Mouse (Mus musculus): ENCODE data around the gene Asphd2.

Gene Asphd2

DNA sequence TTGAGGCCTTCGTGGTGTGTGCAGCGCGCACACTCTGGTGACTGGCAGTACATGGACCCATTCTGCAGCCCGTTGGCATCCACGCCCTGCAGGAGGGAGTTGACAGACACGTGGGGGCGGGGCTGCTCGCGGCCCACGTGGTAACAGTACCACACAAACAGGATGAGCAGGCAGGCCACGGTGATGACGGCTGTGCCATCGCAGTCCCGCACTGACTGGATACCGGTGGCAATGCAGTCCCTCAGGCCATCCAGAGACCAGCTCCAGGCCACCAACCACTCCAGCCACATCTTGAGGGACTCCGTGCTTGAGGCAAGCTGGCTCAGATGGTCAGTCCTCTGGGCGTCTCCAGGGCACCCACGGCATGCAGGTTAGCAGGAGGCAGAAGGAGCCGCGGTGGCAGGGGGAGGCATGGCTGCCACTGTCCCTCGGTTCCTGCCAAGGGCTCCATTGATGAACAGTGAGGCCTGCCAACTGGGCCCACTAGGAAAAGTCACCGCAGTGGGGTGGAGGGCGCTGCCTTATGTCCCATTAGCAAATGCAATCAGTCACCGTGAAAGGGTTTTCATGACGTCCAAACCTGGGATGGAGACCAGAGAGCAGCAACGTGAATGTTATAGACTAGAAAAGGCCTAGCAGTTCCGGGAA, 2.9 kb downstream of the Asphd2 start:
- in situ Hi-C loops (cut with MboI) = no loop called here

DNA sequence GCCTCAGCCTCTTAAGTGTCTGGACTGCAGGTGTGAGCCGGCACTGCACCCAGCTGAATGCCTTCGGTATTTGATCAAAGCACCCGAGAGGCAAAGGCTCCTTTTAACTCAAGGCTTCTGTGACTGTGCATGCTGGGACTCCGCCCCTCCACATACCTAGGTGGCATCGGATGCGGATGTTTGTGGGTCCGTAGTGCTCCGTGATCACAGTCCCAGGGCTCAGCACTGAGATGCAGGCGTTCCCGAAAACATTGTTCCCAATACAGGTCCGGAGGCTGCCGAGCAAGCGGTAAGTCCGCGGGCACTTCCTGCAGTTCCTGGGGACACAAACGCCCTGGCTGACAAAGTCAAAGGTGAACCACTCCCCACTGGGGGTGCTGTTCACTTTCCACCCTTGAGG, 3.7 kb downstream of the Asphd2 start:
- in situ Hi-C loops (cut with MboI) = no loop called here

DNA sequence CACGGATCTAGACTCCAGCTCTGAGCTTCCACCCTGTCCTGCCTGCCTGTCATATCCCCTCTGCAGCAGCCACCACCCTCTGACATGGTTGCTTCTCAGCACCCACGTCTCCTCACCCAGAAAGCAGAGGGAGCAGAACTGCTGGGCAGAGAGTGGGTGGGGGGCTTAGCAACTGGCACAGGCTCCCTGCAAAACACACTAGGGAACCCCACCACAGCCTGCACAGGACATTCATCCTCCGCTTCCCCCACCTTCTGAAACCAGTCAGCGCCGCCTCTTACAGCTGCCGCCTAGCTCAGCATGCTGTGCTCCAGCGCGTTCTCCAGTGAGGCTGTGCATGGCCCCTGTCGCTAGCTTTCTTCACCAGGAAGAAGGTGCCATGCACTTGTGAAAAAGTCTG, 5.3 kb downstream of the Asphd2 start:
- in situ Hi-C loops (cut with MboI) = no loop called here

DNA sequence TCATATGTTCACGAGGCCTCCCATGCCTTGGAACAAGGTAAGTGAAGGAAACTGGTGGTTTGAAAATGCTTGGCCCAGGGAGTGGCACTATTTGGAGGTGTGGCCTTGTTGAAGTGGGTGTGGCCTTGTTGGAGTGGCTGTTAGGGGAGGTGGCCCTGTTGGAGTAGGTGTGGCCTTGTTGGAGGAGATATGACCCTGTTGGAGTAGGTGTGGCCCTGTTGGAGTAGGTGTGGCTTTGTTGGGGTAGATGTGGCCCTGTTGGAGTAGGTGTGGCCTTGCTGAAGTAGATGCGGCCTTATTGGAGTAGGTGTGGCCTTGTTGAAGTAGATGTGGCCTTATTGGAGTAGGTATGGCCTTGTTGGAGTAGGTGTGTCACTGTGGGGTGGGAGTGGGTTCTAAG, 8.7 kb downstream of the Asphd2 start:
- in situ Hi-C loops (cut with MboI) = no loop called here

DNA sequence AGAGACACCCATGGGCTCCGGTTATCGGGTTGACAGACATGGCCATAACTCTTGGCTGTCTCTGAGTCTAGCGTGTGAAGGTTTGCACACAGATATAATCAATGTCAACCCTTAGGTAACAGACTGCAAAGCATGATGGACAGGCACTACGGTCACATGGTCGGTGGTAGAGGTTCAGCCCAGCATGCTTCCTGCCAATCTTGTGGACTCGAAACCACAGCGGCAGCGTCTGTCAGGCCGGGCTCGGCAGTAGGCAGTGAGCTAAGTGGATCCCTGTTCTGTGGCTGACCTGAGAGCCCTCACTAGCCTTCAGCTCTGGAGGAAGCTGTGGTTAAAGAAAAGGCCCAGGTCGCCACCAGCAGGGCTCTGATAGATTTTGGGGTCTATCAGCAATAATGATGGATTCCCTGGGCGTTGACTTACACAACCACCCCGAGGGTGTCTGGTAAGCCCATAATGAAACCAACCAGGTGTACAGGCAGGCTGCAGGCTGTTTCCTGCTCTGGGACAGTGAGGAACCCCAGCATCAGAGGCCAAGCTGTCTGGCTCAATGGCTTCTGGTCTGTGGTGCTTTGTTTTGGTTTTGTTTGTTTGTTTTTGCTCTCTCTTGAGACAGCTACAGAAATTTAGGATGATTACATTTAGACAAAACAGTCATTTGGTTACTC, 9.7 kb downstream of the Asphd2 start:
- in situ Hi-C loops (cut with MboI) = no loop called here

DNA sequence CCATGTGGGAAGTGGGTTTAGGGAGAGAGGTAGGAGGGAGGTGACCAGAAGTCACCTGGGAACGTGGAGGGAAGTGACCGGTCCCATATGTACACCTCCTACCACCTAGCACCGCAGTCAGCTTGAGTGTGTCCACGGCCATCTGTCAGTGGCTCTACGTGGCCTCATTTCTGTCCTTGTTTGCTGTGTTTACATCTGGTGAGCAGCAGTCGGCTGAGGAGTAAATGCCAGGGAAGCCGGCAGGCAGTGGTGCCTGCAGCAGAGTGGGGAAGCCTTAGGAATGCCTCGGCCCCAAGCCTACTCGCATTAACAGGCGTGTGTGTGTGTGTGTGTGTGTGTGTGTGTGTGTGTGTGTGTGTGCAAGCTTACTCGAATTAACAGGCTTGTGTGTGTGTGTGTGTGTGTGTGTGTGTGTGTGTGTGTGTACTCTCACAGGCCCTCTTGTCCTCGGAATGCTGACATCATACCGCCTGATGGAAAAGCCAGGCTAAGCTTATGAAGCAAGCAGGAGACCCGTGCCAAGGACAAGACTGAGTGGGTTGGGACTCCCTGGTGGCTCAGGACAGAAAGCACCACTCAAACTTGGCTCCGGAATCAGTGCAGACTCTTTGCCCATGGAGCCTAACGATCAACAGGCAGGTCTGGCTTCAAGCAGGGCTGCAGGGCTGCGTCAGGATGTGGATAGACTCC, 11.9 kb downstream of the Asphd2 start:
- in situ Hi-C loops (cut with MboI) = no loop called here

DNA sequence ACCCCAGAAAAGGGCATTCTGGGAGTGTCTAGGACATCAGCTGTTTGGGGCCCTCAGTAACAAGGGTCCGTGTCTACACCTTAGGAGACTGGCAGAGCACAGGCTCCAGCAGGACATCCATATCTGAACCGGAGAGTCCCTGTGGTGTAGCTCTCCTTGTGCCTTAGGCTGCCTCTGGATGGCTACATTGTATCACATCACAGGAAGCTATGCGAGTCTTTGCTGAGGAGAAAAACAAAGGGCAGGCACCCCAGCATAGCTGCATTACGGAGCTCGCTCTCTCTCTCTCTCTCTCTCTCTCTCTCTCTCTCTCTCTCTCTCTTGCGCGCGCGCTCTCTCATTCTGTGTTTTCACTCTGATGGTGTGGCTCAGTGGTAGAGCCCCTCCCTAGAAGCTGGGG, 12.6 kb downstream of the Asphd2 start:
- in situ Hi-C loops (cut with MboI) = no loop called here

DNA sequence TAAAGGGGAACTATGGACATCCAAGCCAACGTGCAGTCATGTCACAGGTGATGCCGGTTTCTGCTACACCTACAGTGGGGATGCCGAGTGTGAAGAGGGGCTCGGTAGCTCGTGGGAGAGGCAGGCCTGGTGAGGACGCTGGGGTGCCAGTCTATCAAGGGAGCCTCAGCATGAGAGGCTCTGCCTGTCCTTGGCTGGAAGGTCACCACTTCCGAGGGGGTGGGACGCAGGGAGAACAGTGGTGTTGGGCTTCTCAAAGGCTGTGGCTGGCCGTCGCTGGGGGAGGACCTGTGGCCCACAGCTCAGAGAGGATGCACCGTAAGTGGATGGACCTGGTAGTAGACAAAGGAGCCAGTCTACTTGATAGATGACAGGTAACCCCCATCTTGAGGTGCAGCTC, 13.5 kb downstream of the Asphd2 start:
- in situ Hi-C loops (cut with MboI) = no loop called here

DNA sequence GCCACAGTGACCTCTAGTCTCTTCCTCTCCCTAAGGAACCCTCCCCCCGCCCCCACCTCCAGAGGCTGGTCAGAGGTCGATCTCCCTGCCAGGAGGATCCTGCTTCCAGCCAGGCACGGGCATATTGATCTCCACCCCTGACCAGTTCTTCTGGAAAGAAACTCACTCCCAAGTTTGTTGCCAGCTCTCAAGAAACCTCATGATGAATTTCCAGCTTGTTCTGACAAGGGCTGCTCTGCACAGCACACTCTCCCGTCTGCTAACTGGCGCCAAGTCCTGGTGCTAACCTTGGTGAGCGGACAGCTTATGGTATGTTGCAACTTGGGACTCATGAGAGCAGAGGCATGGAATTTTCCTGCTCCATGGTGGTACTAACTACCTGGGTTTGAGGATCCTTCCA, 15.9 kb downstream of the Asphd2 start:
- in situ Hi-C loops (cut with MboI) = no loop called here

DNA sequence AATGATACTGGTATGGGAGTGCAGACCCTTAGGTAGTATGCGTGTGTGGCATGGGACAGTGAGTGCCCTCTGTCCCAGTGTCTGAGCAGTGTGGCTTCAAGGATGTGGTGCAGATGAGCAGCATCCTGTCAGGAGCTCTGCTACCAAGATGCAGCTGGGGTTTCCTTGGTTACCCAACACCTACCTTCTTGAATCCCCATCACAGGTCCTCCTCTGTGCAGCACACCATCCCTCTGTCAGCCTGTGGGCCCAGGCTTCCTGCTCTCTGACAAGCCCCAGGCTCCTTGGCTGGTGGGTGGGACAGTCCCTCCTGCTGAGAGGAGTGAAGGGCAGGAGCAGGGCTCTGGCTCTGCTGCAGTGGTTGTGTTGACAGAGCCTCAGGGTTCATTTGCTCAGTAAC, 17.3 kb downstream of the Asphd2 start:
- in situ Hi-C loops (cut with MboI) = no loop called here

DNA sequence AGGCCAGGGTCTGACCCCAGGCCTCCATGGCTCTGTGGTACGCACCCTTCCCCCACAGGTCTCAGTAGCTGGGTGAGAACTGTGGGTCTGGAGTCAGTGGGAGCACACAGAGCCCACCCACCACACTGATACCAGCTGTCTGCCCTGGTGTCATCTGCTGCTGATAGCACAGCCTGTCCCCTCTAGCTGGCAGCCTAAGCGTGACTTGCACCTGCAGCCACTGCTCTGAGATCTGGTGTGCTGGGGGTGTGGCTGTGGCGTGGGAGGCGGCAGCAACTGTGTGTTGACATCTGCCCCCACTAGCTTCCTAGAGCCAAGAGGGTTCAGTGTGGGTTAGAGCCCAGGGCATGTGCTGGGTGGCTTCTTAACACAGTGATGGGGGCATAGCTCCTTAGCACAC, 18.6 kb downstream of the Asphd2 start:
- in situ Hi-C loops (cut with MboI) = no loop called here

DNA sequence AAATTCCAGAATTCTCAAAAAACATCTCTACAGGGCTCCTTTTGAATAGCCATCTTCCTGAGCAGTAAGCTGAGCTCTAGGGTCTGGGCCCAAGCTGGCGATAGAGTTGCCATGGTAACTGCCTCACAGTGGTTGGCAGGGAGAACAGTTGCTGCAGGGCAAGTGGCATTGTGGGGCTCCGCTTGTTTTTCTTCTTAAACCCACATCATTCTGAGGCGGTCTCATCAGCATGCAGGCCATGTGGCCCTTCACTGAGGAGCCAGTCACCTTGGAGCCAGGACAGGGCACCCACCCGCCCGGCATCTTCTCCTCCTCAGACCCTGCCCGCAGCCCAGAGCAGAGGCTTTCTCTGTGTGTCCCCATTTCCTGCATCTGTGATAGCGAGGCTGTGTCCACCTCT, 22.7 kb downstream of the Asphd2 start:
- in situ Hi-C loops (cut with MboI) = no loop called here

DNA sequence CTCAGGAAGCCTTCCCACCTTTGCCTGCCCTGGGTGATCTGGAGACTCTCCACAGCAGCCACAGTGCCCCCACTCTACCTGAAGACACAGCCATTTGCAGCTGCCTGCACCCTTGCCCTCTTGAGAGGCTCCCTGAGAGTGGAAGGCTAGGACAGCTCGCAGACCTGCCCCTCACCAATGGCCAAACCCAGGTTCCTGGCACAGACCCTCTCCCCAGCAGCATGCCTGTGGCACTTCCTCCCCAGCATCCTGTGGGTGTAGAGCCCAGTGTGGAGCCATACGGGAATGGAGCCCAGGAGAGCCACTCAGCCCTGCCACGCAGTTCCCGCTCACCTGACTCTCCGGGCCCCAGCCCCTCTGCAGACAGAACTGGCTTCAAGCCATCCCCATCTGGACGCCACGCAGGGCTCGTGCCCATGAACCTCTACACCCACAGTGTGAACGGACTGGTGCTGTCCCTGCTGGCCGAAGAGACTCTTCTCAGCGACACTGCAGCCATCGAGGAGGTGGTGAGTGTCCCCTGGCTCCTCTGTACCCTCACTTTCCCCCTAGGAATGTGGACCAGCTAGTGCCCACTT, 24.3 kb downstream of the Asphd2 start:
- in situ Hi-C loops (cut with MboI) = no loop called here

DNA sequence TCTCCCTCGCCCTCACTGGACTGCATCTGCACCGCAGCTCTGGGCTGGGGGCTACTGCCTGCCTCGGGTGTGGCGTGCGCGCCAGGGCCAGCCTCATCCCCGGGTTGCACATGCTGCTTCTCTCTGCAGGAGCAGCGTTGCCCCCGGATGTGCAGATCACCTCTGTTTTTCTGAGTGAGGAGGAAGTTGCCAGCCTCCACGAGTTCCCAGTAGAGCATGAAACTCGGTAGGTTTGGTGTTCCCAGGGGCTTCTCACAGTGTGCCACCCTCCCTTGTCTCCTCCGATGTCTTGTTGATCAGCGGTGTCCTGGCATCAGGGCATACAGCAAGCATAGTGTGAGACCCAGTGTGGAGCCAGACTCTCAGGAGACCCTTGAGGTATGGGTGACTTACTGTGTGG, 25.3 kb downstream of the Asphd2 start:
- in situ Hi-C loops (cut with MboI) = no loop called here

DNA sequence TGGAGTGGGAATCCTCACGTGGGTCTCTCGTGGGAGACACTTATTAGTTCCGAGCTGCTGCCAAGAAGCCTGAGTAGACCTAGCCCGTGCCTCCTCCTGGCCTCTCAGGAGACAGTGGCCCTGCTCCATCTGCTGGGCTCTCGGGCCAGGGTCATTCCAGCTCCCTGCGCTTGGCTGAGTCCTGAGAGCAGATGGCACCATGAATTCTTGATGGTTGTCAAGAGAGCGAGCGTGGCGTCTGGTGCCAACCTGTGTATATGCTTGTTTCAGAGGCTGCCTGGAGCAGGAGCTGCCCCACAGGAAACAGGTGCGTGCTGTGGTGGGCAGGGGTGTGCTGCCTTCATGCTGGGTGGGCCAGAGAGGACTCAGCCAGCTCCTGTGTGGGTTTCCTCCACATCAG, 26.0 kb downstream of the Asphd2 start:
- in situ Hi-C loops (cut with MboI) = no loop called here

DNA sequence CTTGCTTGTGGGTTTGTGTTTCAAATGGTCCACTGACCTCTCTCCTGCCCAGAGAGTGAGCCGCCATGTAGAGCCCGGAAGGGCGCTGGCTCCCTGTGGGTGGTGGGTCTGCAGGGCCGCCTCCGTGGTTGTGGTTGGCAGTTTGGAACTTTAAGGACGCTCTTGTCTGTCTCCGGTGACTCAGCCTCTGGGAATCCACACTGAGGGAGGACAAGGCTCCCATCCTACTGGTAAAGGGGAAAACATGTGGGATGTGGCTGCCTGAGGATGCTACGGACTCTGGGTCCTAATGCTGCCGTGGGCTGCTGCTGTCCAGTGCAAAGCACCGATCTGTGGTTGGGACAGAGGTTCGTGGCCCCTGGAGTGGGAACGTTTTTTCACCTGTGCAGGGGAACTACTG, 26.7 kb downstream of the Asphd2 start:
- in situ Hi-C loops (cut with MboI) = no loop called here

DNA sequence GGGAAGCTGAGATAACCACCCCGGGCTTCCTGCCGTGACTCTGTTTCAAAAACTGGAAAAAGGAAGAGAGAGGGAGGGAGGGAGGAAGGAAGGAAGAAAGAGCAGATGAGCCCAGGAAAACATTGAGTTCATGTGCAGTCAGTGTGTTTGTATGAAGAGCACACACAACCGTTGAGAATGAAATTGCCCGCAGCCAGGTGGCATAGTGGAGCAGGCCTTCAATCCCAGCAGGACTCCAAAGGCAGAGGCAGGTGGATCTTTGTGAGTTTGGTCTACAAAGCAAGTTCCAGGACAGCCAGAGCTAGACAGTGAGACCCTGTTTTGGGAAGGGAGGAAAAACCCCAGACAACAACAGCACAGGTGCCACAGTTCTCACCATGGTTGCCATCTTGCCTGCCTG, 27.3 kb downstream of the Asphd2 start:
- in situ Hi-C loops (cut with MboI) = no loop called here

DNA sequence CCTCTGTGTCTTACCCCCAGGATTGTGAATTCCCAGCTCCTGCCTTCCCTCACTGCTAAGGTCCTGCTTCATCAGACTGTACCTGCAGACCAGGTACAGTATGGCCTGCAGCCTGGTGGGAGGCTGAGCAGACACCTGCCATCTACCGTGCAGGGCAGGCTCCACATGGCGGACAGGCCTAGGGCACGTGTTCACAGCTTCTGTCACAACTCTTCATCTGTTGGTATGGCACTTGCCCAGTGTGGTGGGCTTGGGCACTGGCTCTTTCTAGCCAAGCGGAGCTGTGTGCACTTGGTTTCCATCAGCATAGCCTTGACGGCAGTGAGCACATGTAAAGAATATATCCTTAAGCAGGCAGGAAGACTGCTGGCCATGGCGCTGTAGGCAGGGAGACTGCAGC, 27.8 kb downstream of the Asphd2 start:
- in situ Hi-C loops (cut with MboI) = no loop called here

DNA sequence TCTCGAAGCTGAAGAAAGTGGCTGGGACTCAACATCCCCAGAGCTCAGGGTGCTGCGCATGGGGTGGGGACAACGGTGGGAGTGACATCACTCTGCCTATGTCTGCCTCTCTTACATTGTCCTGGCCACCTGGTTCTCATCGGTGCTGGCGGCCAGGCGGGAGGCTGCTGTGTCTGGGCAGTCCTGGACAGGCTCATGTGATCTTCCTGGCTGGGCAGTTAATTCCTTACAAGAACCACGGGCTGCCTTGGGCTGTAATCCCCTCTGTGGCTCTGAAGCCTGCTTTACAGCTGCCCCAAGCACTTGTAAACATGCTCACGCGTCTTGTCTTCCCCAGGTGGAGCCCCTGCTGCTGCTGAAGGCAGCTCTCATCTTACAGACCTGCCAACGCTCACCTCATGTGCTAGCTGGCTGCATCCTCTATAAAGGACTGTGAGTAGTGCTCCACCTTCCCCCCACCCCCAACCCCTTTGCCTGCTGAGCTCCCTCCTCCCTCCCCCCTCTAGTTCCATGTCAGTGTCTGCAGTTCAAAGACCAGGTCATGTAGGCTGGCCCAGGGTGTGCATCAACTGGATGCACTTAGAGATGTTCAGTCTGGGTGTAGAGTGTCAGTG, 30.4 kb downstream of the Asphd2 start:
- in situ Hi-C loops (cut with MboI) = no loop called here

DNA sequence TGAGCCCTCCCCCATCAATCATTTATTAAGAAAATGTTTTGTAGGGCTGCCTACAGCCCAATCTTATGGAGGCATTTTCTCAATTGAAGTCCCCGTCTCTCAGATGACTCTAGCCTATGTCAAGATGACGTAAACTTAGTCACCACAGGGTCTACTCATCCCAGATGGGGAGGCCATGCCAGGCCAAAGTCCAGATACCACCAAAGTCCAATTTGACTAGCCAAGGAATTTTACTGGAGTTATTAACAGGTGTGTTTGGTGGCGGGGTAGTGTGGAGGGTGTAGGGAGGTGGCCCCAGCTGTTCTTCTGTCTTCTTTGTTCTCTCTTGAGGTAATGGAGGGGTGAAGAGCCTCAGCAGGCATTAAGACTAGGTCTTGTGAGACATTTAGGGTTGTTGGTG, 34.6 kb downstream of the Asphd2 start:
- in situ Hi-C loops (cut with MboI) = no loop called here

DNA sequence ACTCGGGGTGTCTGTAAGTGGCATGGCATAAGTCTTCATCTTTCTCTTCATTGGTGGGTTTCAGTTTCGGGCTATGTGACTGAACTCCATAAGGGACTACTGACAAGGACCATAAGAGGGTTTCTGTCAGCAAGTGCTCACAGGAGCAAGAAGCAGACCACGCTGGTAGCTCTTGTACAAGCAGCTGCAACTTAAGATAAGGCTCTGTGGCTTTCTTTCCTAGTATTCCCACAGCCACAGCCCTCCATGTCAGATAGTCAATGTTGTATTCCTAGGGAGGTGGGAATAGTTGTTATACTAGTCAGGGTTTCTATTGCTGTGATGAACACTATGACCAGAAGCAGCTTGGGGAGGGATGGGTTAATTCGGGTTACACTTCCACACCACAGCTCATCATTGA, 35.1 kb downstream of the Asphd2 start:
- in situ Hi-C loops (cut with MboI) = no loop called here

DNA sequence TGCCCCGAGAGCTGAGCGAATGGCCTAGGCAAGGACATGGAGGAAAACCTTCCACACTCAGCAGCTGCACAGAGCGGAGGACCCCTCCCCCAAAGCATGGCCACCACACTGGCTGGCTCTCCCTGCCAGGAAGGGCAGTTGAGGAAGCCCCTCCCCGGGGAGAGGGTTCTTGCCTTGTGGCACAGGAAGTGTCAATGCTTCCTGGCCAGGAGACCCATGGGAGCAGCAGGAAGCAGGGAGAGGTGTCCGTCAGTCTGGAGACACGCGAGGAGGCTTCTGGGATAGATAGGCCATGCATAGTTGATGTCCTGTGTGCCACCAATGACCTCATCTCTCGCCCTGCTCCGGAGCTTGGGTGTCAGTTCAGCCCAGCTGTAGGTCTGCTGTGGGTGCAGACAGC, 38.3 kb downstream of the Asphd2 start:
- in situ Hi-C loops (cut with MboI) = no loop called here

DNA sequence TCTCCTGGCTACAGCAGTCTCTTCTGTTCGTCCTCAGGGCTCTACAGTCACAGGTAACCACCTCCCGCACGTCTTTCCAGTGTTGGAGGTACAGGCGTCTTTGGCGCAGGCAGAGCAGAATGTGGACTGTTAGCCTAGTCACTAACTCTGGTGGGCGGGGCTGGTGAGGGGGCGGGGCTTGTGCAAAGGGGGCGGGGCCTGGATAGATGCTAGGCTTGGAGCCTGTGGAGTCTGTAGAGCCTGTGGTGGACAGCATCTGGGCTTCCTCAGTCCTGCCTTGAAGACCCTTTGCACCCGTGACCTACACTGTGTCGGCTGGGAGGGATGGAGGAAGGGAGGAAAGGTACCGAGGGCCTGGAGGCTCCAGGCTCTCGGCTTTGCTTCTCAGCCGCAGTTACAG, 38.8 kb downstream of the Asphd2 start, which contains the start of gene Gm6583:
Gene Gm6583, minus strand, starts transcription at position 124 of the 400 bp plus-strand sequence.
- in situ Hi-C loops (cut with MboI) = no loop called here

All from mature B cell (primary cell).